Mouse (Mus musculus) thymus, adult 2 months (tissue): ENCODE results near the gene Lsm8.

Experiments used
- CTCF ChIP-seq: fragments of 200-500 bp; IDR thresholded peaks from 2 replicates; pipeline ENCODE4 v1.5.1; 2012; ENCODE audit warnings: mild to moderate bottlenecking, control low read depth, low read length, moderate library complexity, borderline replicate concordance; ENCODE audit not compliant: control insufficient read depth, poor library complexity, insufficient read depth; ENCODE audit errors: extremely low read depth
- POLR2A ChIP-seq: fragments of 200-500 bp; IDR thresholded peaks from 2 replicates; pipeline ENCODE4 v1.6.1; 2012; ENCODE audit warnings: mild to moderate bottlenecking, low read length, control low read depth, moderate library complexity; ENCODE audit not compliant: control insufficient read depth, poor library complexity, insufficient read depth; ENCODE audit errors: extremely low read depth

- TF ChIP-seq CTCF (no peak), POLR2A (no peak)
These were observed 15.4 kb upstream of the Lsm8 start for GRCm38 (mm10) chr6:18832958-18833357.
